Mouse (Mus musculus) lung, embryonic 14.5 days (tissue): ENCODE measurements at regions not wholly inside any gene's neighbourhood (a gene's known extent, or its start where the extent isn't known, plus 50 kb on each side); places are given as distances from the start of the nearest gene placed in this dataset.

ENCODE experiments used
- ATAC-seq: fragments of 200-750 bp; cut with Nextera tagmentation; 2 replicates; pipeline ENCODE4 v1.8.0; 2017; ENCODE audit warnings: mild to moderate bottlenecking, moderate TSS enrichment, moderate library complexity; ENCODE audit not compliant: insufficient read depth
- DNase-seq: peaks from one replicate; pipeline ENCODE4 v3.0.0-alpha.2; 2015
- H3K27ac ChIP-seq: fragments of 300-500 bp; sonication (generic); 2 replicates; pipeline ENCODE4 v1.5.1; 2014; ENCODE audit warnings: low read depth, mild to moderate bottlenecking, moderate library complexity
- H3K27me3 ChIP-seq: fragments of 300-500 bp; sonication (generic); 2 replicates; pipeline ENCODE4 v1.6.1; 2014; ENCODE audit warnings: low read length, control low read depth; ENCODE audit not compliant: insufficient read depth
- H3K36me3 ChIP-seq: fragments of 300-500 bp; sonication (generic); 2 replicates; pipeline ENCODE4 v1.6.1; 2014; ENCODE audit warnings: control low read depth; ENCODE audit not compliant: insufficient read depth
- H3K4me1 ChIP-seq: fragments of 300-500 bp; sonication (generic); 2 replicates; pipeline ENCODE4 v1.6.1; 2014; ENCODE audit warnings: antibody characterized with exemption, control low read depth; ENCODE audit not compliant: insufficient read depth
- H3K4me2 ChIP-seq: fragments of 300-500 bp; sonication (generic); 2 replicates; pipeline ENCODE4 v1.6.1; 2014; ENCODE audit warnings: mild to moderate bottlenecking
- H3K4me3 ChIP-seq: fragments of 300-500 bp; sonication (generic); 2 replicates; pipeline ENCODE4 v1.5.1; 2014; ENCODE audit warnings: low read depth, low read length
- H3K9ac ChIP-seq: fragments of 300-500 bp; sonication (generic); 2 replicates; pipeline ENCODE4 v1.6.1; 2014
- H3K9me3 ChIP-seq: fragments of 300-500 bp; sonication (generic); 2 replicates; pipeline ENCODE4 v1.6.1; 2016; ENCODE audit warnings: low read depth, low read length, control low read depth
- CTCF ChIP-seq: IDR thresholded peaks from 2 replicates; pipeline ENCODE4 v1.5.1; 2016; ENCODE audit warnings: antibody characterized with exemption, low read depth
- WGBS: fragments of 180-500 bp; shearing (Covaris S2); extraction: QIAGEN DNeasy Blood & Tissue Kit; methylation state at CpG from one replicate; pipeline ENCODE4 v1.1.7; 2014; 5-methylcytosine and 5-hydroxymethylcytosine counted together

DNA sequence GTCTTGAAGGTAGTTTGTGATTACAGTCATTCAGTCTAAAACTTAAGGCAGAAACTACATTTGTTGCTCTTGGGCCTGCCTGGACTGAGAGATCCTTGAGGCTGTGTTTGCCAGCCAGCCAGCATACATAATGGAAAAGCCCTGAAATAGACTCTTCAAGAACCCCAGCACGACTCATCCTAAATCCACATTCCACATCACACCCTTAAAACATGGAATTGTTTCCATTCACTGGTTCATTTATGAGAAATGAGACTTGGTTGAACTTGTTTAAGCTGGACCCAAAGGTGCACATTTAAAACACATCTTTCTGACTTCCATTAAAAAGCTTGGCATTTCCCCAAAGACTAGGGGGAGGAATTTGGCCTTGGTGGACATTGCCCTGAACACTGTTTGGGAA, 407.4 kb upstream of the Gria1 start:
- no peaks in the 10 kb centered on the region for H3K4me1 ChIP-seq
- DNase-seq, result no peak
- H3K4me2 ChIP-seq, result no peak overlapping the region
- no peak overlapping the region for H3K27ac ChIP-seq
- no peak for TF ChIP-seq CTCF
- no peaks in the 10 kb centered on the region for H3K27me3 ChIP-seq
- 68% methylated on average over 1 of the region's 1 CpGs for WGBS
- no peak overlapping the region for H3K4me3 ChIP-seq
- ATAC-seq, result no peak
- H3K9ac ChIP-seq, result no peak overlapping the region
- H3K9me3 ChIP-seq, result no peaks in the 10 kb centered on the region
- H3K36me3 ChIP-seq, result no peaks in the 10 kb centered on the region

- Histone ChIP-seq H3K4me1 (no peaks in the 10 kb centered on the region), H3K27me3 (no peaks in the 10 kb centered on the region), H3K27ac (no peak overlapping the region), H3K4me3 (no peak overlapping the region), H3K9me3 (no peaks in the 10 kb centered on the region), H3K4me2 (no peak overlapping the region), H3K36me3 (no peaks in the 10 kb centered on the region), H3K9ac (no peak overlapping the region)
- DNase-seq, result no peak
- 58% methylated on average over 3 of the region's 3 CpGs for WGBS
- ATAC-seq, result no peak
- no peak for TF ChIP-seq CTCF
These were observed 383.5 kb upstream of the Gria1 start for GRCm38 (mm10) chr11:56627659-56628058.

DNA sequence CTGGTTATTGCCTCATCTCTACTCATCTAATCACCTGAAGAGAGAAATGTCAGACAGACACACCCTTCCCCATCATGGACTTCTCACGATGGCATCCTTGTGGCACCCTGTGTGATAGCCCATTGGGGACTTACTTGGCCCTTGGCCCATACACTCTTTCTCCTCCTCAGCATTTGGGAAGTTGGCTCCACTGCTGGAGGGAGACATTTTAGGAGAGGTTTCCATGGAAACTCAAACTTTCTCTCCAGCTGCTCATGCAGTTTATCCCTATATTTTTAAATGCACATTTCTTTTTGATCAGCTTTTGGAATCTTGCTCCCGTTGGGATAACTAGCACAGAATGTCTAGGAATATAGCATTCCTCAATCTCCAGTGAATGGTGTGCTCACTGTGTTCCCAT, 377.7 kb upstream of the Gria1 start:
- DNase-seq (no peak), ATAC-seq (no peak)
- H3K36me3 ChIP-seq, result no peaks in the 10 kb centered on the region
- H3K9ac ChIP-seq, result no peak overlapping the region
- no peaks in the 10 kb centered on the region for H3K4me1 ChIP-seq
- H3K4me3 ChIP-seq, result no peak overlapping the region
- TF ChIP-seq CTCF, result no peak
- 63% methylated on average over 2 of the region's 2 CpGs for WGBS
- no peak overlapping the region for H3K4me2 ChIP-seq
- no peaks in the 10 kb centered on the region for H3K9me3 ChIP-seq
- H3K27ac ChIP-seq, result no peak overlapping the region
- no peaks in the 10 kb centered on the region for H3K27me3 ChIP-seq

DNA sequence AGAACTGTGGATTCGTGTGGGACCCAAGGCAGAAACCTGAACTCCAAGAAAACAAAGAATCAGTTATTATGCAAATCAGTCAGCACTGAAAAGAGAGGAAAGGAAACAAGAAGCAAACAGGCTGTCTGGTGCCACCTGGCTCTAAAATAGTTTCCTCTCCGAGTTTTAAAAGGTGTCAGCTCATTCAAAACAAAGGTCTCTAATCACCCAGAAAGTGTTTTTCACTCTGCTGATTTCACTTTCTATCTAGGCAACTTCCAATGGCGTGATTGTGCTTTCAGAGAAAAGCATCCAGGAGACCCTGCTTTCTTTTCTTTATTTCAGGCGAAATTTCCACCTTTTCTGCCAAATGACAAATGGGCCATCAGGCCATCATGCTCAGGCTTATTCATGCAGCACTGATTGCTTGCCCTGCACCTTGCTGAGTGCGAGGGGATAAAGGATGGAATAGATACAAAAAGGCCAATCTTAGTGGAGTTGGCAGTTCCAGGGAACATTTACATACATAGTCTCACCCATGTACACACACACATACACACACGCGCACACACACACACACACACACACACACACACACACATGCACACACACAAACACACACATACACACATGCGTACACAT, 374.5 kb upstream of the Gria1 start:
- DNase-seq, result no peak
- H3K4me1 ChIP-seq, result no peaks in the 10 kb centered on the region
- H3K4me2 ChIP-seq, result no peak overlapping the region
- no peak overlapping the region for H3K9ac ChIP-seq
- no peak overlapping the region for H3K27ac ChIP-seq
- WGBS, result 66% methylated on average over 8 of the region's 8 CpGs
- no peaks in the 10 kb centered on the region for H3K27me3 ChIP-seq
- ATAC-seq, result no peak
- TF ChIP-seq CTCF, result no peak
- no peak overlapping the region for H3K4me3 ChIP-seq
- no peaks in the 10 kb centered on the region for H3K36me3 ChIP-seq
- H3K9me3 ChIP-seq, result no peaks in the 10 kb centered on the region

DNA sequence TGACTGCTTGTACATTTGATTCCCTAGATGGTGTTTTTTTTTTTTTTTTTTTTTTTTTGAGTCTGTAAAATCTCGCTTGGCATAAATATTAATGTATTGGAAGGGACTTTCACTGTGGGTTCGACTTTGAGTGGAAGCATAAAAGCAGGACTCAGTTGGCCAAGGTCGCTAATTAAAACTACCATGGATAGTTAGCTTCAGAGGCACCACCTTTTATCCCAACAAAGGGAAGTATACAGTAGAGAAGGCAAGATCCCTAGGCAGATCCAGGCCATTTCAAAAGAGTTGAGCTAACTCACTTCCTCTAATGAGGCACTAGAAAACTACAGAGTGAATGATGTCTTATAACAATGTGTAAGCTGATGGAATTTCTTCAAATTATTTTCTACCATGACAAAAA, 369.5 kb upstream of the Gria1 start:
- WGBS, result 81% methylated on average over 3 of the region's 3 CpGs
- DNase-seq, result no peak
- no peak for ATAC-seq
- Histone ChIP-seq H3K27ac (no peak overlapping the region), H3K36me3 (no peaks in the 10 kb centered on the region), H3K4me1 (no peaks in the 10 kb centered on the region), H3K9me3 (no peaks in the 10 kb centered on the region), H3K27me3 (no peaks in the 10 kb centered on the region), H3K4me2 (no peak overlapping the region), H3K4me3 (no peak overlapping the region), H3K9ac (no peak overlapping the region)
- no peak for TF ChIP-seq CTCF
